In the genomic region with DNA sequence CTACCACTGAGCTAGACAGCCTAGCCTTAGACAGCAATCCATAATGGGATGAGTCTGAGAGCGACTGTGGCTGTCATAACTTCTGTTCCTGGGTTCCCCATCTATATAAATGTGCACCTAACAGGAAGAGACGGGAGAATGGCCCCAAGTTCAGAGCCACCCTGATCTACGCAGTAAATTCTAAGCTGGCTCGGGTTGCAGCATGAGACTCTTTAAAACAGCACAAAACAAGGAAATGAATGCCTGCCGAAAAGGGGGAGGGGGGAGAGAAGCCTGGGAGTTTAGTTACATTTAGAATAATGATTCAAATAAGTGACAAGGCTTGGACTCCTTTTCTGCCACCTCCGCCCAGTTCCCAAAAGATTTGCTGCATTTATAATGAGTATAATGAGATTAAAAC, we compare ENCODE assay signal across 25 mouse cellular contexts. TPM values are rescaled to one million over a fixed set of nuclear protein-coding genes. Genes with fewer than 3 reads are reported as not detected.
A peak's percentile ranks its signal among the peaks of the same experiment; 100 is the strongest.
DNase-seq lines count a peak whose midpoint lies in the region; ATAC-seq and TF ChIP-seq lines count a peak whose summit lies in the region.
"Had no signal": no experiment of that assay in that cellular context is flagged by ENCODE, and none has a peak within 500 bp of the region (broad histone marks: within the 10 kb centered on the region; RNA-seq: fewer than 3 reads in every experiment).

No protein-coding gene starts in this region.

- TF ChIP-seq CTCF in kidney, postnatal 0 days (IDR thresholded peaks at IDR 0.05; ENCODE audit: low read depth): no peak
- TF ChIP-seq CTCF in brain, embryonic 14.5 days (IDR thresholded peaks at IDR 0.05; ENCODE audit: borderline replicate concordance, extremely low read depth, insufficient read depth, insufficient read length): no peak

- WGBS in kidney, postnatal 0 days: 52% methylated on average over 6 of the region's 6 CpGs

- intact Hi-C loops in heart, postnatal 14 days (cut with DNase I): no loop called here

- DNase-seq in heart, adult 11 months: peak; percentile 86
- no peak for DNase-seq in heart, postnatal 14 days
- peak; percentile 54 for DNase-seq in kidney, postnatal 0 days (ENCODE audit: low spot score)
- no peak for DNase-seq in kidney, adult 18-20 months
- DNase-seq in brain, adult 2 months (ENCODE audit: low read depth, low spot score): peak; percentile 30
- DNase-seq in brain, embryonic 14.5 days (ENCODE audit: low read depth): peak; percentile 40
- DNase-seq: adrenal gland, adult 2 months; adrenal gland, postnatal 14 days; cerebellum, adult 18-20 months; cerebellum, postnatal 14 days; gastrocnemius, postnatal 25 days had no signal

- no peaks in the 10 kb centered on the region for H3K4me1 ChIP-seq in kidney, postnatal 0 days (replicated peaks; ENCODE audit: insufficient read depth, low read length)
- H3K4me1 ChIP-seq: forebrain, embryonic 13.5 days had no signal

- no peaks in the 10 kb centered on the region for H3K36me3 ChIP-seq in kidney, postnatal 0 days (ENCODE audit: insufficient read depth, low read length)
- H3K36me3 ChIP-seq: embryonic facial prominence, embryonic 12.5 days; heart, embryonic 10.5 days; heart, embryonic 13.5 days; hindbrain, embryonic 13.5 days had no signal

- H3K27me3 ChIP-seq in kidney, postnatal 0 days (ENCODE audit: insufficient read depth, low read length): no peaks in the 10 kb centered on the region
- H3K27me3 ChIP-seq: embryonic facial prominence, embryonic 12.5 days; forebrain, embryonic 13.5 days; heart, embryonic 13.5 days; hindbrain, embryonic 13.5 days had no signal

- no peak for ATAC-seq in kidney, postnatal 0 days (replicated peaks; ENCODE audit: low FRiP score, low read depth)
- ATAC-seq: CD4-positive, CD25-positive, alpha-beta regulatory T cell, adult 4 months; forebrain, embryonic 13.5 days; forebrain, embryonic 16.5 days; hindbrain, embryonic 16.5 days; inflammation-experienced regulatory T-cells, adult 6 months; intestine, embryonic 16.5 days had no signal

- H3K27ac ChIP-seq in kidney, postnatal 0 days: no peak overlapping the region
- H3K27ac ChIP-seq: embryonic facial prominence, embryonic 12.5 days; forebrain, embryonic 13.5 days; heart, embryonic 10.5 days; heart, embryonic 13.5 days; hindbrain, embryonic 13.5 days had no signal

- no peak overlapping the region for H3K9ac ChIP-seq in kidney, postnatal 0 days (ENCODE audit: low read depth, low read length)
- H3K9ac ChIP-seq: embryonic facial prominence, embryonic 12.5 days; forebrain, embryonic 13.5 days; heart, embryonic 13.5 days; hindbrain, embryonic 13.5 days had no signal

- no peak overlapping the region for H3K4me2 ChIP-seq in kidney, postnatal 0 days (ENCODE audit: low read length)
- H3K4me2 ChIP-seq: embryonic facial prominence, embryonic 12.5 days; forebrain, embryonic 13.5 days; heart, embryonic 13.5 days; hindbrain, embryonic 13.5 days had no signal

- TF ChIP-seq POLR2A in brain, embryonic 14.5 days (IDR thresholded peaks at IDR 0.05; ENCODE audit: borderline replicate concordance, extremely low read depth, insufficient read depth, insufficient read length, poor library complexity, severe bottlenecking): no peak

- H3K4me3 ChIP-seq in kidney, postnatal 0 days (replicated peaks; ENCODE audit: low read depth, low read length): no peak overlapping the region
- H3K4me3 ChIP-seq: embryonic facial prominence, embryonic 12.5 days; erythroblast, embryonic 14.5 days; forebrain, embryonic 13.5 days; heart, adult 2 months; heart, embryonic 10.5 days; heart, embryonic 13.5 days; hindbrain, embryonic 13.5 days had no signal

- H3K9me3 ChIP-seq in kidney, postnatal 0 days (replicated peaks; ENCODE audit: low read length): no peaks in the 10 kb centered on the region
- H3K9me3 ChIP-seq: embryonic facial prominence, embryonic 12.5 days; forebrain, embryonic 13.5 days; heart, embryonic 10.5 days; heart, embryonic 13.5 days; hindbrain, embryonic 13.5 days had no signal

RNA-seq across cellular contexts. Expression of a gene that starts 13.9 kb away (rescaled TPM):
- total RNA-seq in heart, postnatal 14 days (2021): 100 to 1,000 TPM; 100 to 104 TPM
- polyA plus RNA-seq in kidney, postnatal 0 days (2015; fragmentation: Nextera tagmentation; extraction: Ambion mirVana): 13.7 and 14.0 TPM in 2 replicates
- polyA plus RNA-seq in brain, embryonic 14.5 days (2012; rRNA removed): 11.1 and 20.1 TPM in 2 replicates
- total RNA-seq: hematopoietic stem cell, adult 5-6 weeks; MEL had no signal
- polyA plus RNA-seq: CD4-positive, CD25-positive, alpha-beta regulatory T cell, adult 4 months; erythroblast, embryonic 14.5 days; inflammation-experienced regulatory T-cells, adult 6 months had no signal

Comparison
In these comparisons a context has a peak if more than half of its experiments do, and no peak if none do; other contexts are left out.
1. DNase-seq: peak in heart, adult 11 months (single experiment), kidney, postnatal 0 days (single experiment), brain, adult 2 months (single experiment) and brain, embryonic 14.5 days (single experiment); none in heart, postnatal 14 days (0 of 2) and kidney, adult 18-20 months (single experiment).